Mouse (Mus musculus): ENCODE results near the gene Olfr360.
"Not testable (repeated sequence)": the region's sequence is repeated elsewhere in the genome, so short reads cannot be mapped to it uniquely, and the experiment has no call there.

Gene Olfr360

DNA sequence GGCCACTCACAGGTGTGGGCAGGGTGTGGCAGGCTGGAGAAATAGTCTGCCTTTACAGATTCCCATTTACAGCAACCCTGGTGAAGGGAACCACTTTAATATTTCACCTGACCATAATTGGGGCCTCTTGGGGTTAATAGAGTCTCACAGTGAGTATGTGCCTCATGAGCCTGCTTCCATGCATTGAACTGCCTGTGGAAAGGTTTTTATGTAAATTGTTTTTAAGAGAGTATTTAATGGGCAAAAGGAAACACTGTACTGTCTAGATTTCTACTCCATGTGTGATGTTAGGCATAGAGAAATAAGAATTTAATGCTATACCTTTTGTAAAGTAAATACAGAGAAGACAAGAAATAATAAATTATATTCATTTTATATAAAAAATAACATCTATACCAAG lies at the start of gene Olfr360:
TSS of gene Olfr360 (plus strand) at position 301 of the 400 bp plus-strand sequence.
- DNase-seq: no peak

GRCm38 (mm10) chr2:37089190-37089589 lies 23.6 kb downstream of the Olfr360 start, which contains the start of gene Olfr361:
Olfr361 (minus strand) TSS chr2:37089290.
- not testable (repeated sequence) for DNase-seq

DNA sequence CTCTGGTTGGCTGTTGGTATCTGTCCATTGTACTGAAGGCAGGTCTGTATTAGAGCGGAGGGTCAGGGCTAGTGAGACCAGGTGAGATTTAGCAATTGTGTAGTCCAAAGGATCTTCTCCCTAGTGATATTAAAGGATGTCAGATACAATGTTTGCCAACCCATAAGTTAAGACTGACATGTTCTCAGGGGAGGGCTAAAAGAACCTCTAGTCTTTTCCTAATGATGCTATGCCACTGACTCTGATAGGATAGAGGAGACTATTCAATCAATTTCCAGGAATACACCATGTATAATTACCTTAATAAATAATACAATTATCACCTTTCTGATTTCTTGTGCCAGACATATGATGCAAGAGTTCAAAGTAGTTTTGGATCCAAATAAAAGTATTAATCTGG lies 52.3 kb downstream of the Olfr360 start, which contains the start of gene Olfr362:
TSS of gene Olfr362 (minus strand) at position 101 of the 400 bp plus-strand sequence.
- DNase-seq: no peak
